Mouse (Mus musculus) spleen, adult 2 months (tissue): ENCODE results near the gene Lrrc29.

Experiments used
- CTCF ChIP-seq: fragments of 200-500 bp; IDR thresholded peaks from 2 replicates; pipeline ENCODE4 v1.5.1; 2011; ENCODE audit warnings: mild to moderate bottlenecking, inconsistent platforms; ENCODE audit not compliant: insufficient read depth, insufficient read length, insufficient replicate concordance; ENCODE audit errors: extremely low read depth
- POLR2A ChIP-seq: fragments of 200-500 bp; IDR thresholded peaks from 2 replicates; pipeline ENCODE4 v1.6.1; 2011; ENCODE audit warnings: low read depth, low read length, inconsistent platforms

- TF ChIP-seq POLR2A (no peak), CTCF (no peak)
Measured at GRCm38 (mm10) chr8:105339886-105340635, 14.0 kb upstream of the Lrrc29 start.
